Mouse (Mus musculus) ES-Bruce4 (cell line): ENCODE measurements around the gene Kif26b. TPM values are rescaled to one million over a fixed set of nuclear protein-coding genes. Genes with fewer than 3 reads are reported as not detected.

Experiments
- H3K27ac ChIP-seq: 2 replicates; pipeline ENCODE4 v1.5.1; 2012; ENCODE audit warnings: low read length, inconsistent platforms; ENCODE audit not compliant: insufficient read depth
- H3K27me3 ChIP-seq: 2 replicates; pipeline ENCODE4 v1.6.1; 2012; ENCODE audit warnings: mild to moderate bottlenecking, low read length, inconsistent platforms; ENCODE audit not compliant: control insufficient read depth, poor library complexity, insufficient read depth, severe bottlenecking
- H3K36me3 ChIP-seq: 2 replicates; pipeline ENCODE4 v1.6.1; 2012; ENCODE audit warnings: inconsistent platforms, mild to moderate bottlenecking, low read length, moderate library complexity; ENCODE audit not compliant: control insufficient read depth, poor library complexity, insufficient read depth, severe bottlenecking
- H3K4me1 ChIP-seq: one replicate; pipeline ENCODE4 v1.8.1; 2011; ENCODE audit warnings: low read length; ENCODE audit not compliant: control insufficient read depth, insufficient read depth
- H3K4me3 ChIP-seq: 2 replicates; pipeline ENCODE4 v1.5.1; 2011; ENCODE audit warnings: low read depth, mild to moderate bottlenecking, low read length
- H3K9ac ChIP-seq: 2 replicates; pipeline ENCODE4 v1.6.1; 2012; ENCODE audit warnings: low read depth, mild to moderate bottlenecking, inconsistent platforms; ENCODE audit not compliant: poor library complexity, severe bottlenecking
- H3K9me3 ChIP-seq: replicated peaks from 2 replicates; pipeline ENCODE4 v1.6.1; 2012; ENCODE audit warnings: mild to moderate bottlenecking, low read length, inconsistent platforms; ENCODE audit not compliant: control insufficient read depth, poor library complexity, insufficient read depth, severe bottlenecking
- CTCF ChIP-seq: IDR thresholded peaks from one replicate; pipeline ENCODE4 v1.8.1; 2011; ENCODE audit warnings: low read depth, low read length
- EP300 ChIP-seq: IDR thresholded peaks from 2 replicates; pipeline ENCODE4 v1.6.1; 2011; ENCODE audit warnings: low read depth, low read length; ENCODE audit not compliant: insufficient read depth
- POLR2A ChIP-seq: IDR thresholded peaks from one replicate; pipeline ENCODE4 v1.8.1; 2011; ENCODE audit warnings: low read length; ENCODE audit not compliant: insufficient read depth
- polyA plus RNA-seq: library from polyadenylated mRNA; stranded (reverse); fragments of >200 nt; gene quantifications from 2 replicates; pipeline ENCODE4 v1.2.4, GENCODE M21; 2011; ENCODE audit warnings: low read depth; ENCODE audit not compliant: missing spikeins, insufficient read depth, insufficient read length

Gene Kif26b
- polyA plus RNA-seq, 1 experiment = 0.31 TPM

- no peaks in the 10 kb centered on the region for H3K36me3 ChIP-seq
- H3K4me3 ChIP-seq = no peak overlapping the region
- no peak overlapping the region for H3K27ac ChIP-seq
- H3K27me3 ChIP-seq = no peaks in the 10 kb centered on the region
- no peak overlapping the region for H3K9ac ChIP-seq
- no peaks in the 10 kb centered on the region for H3K4me1 ChIP-seq
- no peak for TF ChIP-seq EP300
- no peak for TF ChIP-seq POLR2A
- no peak for TF ChIP-seq CTCF
- no peaks in the 10 kb centered on the region for H3K9me3 ChIP-seq
Measured at GRCm38 (mm10) chr1:178655525-178655924, 126.6 kb downstream of the Kif26b start.

- Histone ChIP-seq H3K4me3 (no peak overlapping the region), H3K36me3 (no peaks in the 10 kb centered on the region), H3K4me1 (no peaks in the 10 kb centered on the region), H3K9me3 (peaks cover under 1% of the 10 kb centered on the region; the same call in 1 of the 2 replicates), H3K27ac (no peak overlapping the region), H3K27me3 (no peaks in the 10 kb centered on the region), H3K9ac (no peak overlapping the region)
- TF ChIP-seq CTCF = no peak
- no peak for TF ChIP-seq EP300
- no peak for TF ChIP-seq POLR2A
Measured at GRCm38 (mm10) chr1:178661035-178661434, 132.1 kb downstream of the Kif26b start.

- Histone ChIP-seq H3K27ac (no peak overlapping the region), H3K36me3 (no peaks in the 10 kb centered on the region), H3K4me3 (no peak overlapping the region), H3K9ac (no peak overlapping the region), H3K27me3 (no peaks in the 10 kb centered on the region), H3K4me1 (no peaks in the 10 kb centered on the region), H3K9me3 (peaks cover 2% of the 10 kb centered on the region; the same call in 1 of the 2 replicates)
- TF ChIP-seq POLR2A (no peak), EP300 (no peak), CTCF (no peak)
Measured at GRCm38 (mm10) chr1:178661556-178661955, 132.6 kb downstream of the Kif26b start.

GRCm38 (mm10) chr1:178663539-178663938 is 134.6 kb downstream of the Kif26b start:
- no peak for TF ChIP-seq POLR2A
- no peak for TF ChIP-seq CTCF
- TF ChIP-seq EP300 = no peak
- Histone ChIP-seq H3K4me1 (no peaks in the 10 kb centered on the region), H3K9ac (no peak overlapping the region), H3K27me3 (no peaks in the 10 kb centered on the region), H3K27ac (no peak overlapping the region), H3K9me3 (peaks cover 2% of the 10 kb centered on the region; the same call in 1 of the 2 replicates), H3K4me3 (no peak overlapping the region), H3K36me3 (no peaks in the 10 kb centered on the region)

- TF ChIP-seq EP300 = no peak
- H3K27ac ChIP-seq = no peak overlapping the region
Measured at GRCm38 (mm10) chr1:178664271-178664969, 135.5 kb downstream of the Kif26b start.

GRCm38 (mm10) chr1:178666524-178666923 is 137.6 kb downstream of the Kif26b start:
- no peak overlapping the region for H3K4me3 ChIP-seq
- no peak overlapping the region for H3K27ac ChIP-seq
- H3K9ac ChIP-seq = no peak overlapping the region
- no peaks in the 10 kb centered on the region for H3K4me1 ChIP-seq
- H3K36me3 ChIP-seq = no peaks in the 10 kb centered on the region
- no peaks in the 10 kb centered on the region for H3K27me3 ChIP-seq
- peaks cover 2% of the 10 kb centered on the region; the same call in 1 of the 2 replicates for H3K9me3 ChIP-seq
- no peak for TF ChIP-seq POLR2A
- no peak for TF ChIP-seq CTCF
- TF ChIP-seq EP300 = no peak

More at GRCm38 (mm10) chr1:178664271-178664969, 135.5 kb downstream of the Kif26b start:
- Histone ChIP-seq H3K4me3 (no peak overlapping the region), H3K9ac (no peak overlapping the region), H3K36me3 (no peaks in the 10 kb centered on the region), H3K4me1 (no peaks in the 10 kb centered on the region), H3K27me3 (no peaks in the 10 kb centered on the region), H3K9me3 (peaks cover 2% of the 10 kb centered on the region; the same call in 1 of the 2 replicates)
